Mouse (Mus musculus) ovary, postnatal 10 days (tissue): ENCODE measurements around the gene Adra2c.
A peak's percentile ranks its signal among the peaks of the same experiment; 100 is the strongest.

Experiments
- DNase-seq: peaks from one replicate; pipeline ENCODE4 v3.0.0; 2022; ENCODE audit warnings: low spot score

Gene Adra2c

GRCm38 (mm10) chr5:35311738-35312250 is 33.7 kb downstream of the Adra2c start:
- no peak for DNase-seq

GRCm38 (mm10) chr5:35313231-35313821 is 35.2 kb downstream of the Adra2c start:
- no peak for DNase-seq

GRCm38 (mm10) chr5:35313826-35314586 is 35.9 kb downstream of the Adra2c start:
- no peak for DNase-seq

- DNase-seq: no peak
Observed at GRCm38 (mm10) chr5:35314629-35315028, 36.5 kb downstream of the Adra2c start.

GRCm38 (mm10) chr5:35315204-35315603 is 37.1 kb downstream of the Adra2c start:
- DNase-seq: no peak

- DNase-seq: peak; percentile 70
Observed at GRCm38 (mm10) chr5:35320650-35321049, 42.5 kb downstream of the Adra2c start.

GRCm38 (mm10) chr5:35330822-35331221 is 52.7 kb downstream of the Adra2c start:
- DNase-seq: no peak
